Mouse (Mus musculus): ENCODE results near the gene Sema4g. TPM values are rescaled to one million over a fixed set of nuclear protein-coding genes. Genes with fewer than 3 reads are reported as not detected.

The Sema4g gene
- polyA plus RNA-seq, 1 experiment from 2014 or later: 3.1 TPM

- DNase-seq (ENCODE audit: low spot score): no peak
- Histone ChIP-seq H3K4me1 (peaks cover 50% of the 10 kb centered on the region), H3K4me3 (no peak overlapping the region), H3K9me3 (replicated peaks) (no peaks in the 10 kb centered on the region), H3K36me3 (peaks cover 8% of the 10 kb centered on the region; the same call in 1 of the 2 replicates), H3K27me3 (ENCODE audit: low read depth, poor library complexity, severe bottlenecking) (peaks cover 40% of the 10 kb centered on the region), H3K27ac (replicated peaks) (no peak overlapping the region)
- WGBS: 58% methylated on average over 6 of the region's 6 CpGs
These were observed 1.1 kb upstream of the Sema4g start for GRCm38 (mm10) chr19:44987851-44988250.

GRCm38 (mm10) chr19:44988321-44988720 lies 580 bp upstream of the Sema4g start:
- Histone ChIP-seq H3K4me3 (peak overlapping the region; percentile 81), H3K4me1 (peaks cover 50% of the 10 kb centered on the region), H3K27ac (replicated peaks) (peak overlapping the region; percentile 89; the same call in 1 of the 2 replicates), H3K27me3 (ENCODE audit: low read depth, poor library complexity, severe bottlenecking) (peaks cover 40% of the 10 kb centered on the region), H3K9me3 (replicated peaks) (no peaks in the 10 kb centered on the region), H3K36me3 (peaks cover 11% of the 10 kb centered on the region; the same call in 1 of the 2 replicates)
- DNase-seq (ENCODE audit: low spot score): no peak
- WGBS: 27% methylated on average over 9 of the region's 9 CpGs

GRCm38 (mm10) chr19:44989567-44990495 lies 930 bp downstream of the Sema4g start:
- Histone ChIP-seq H3K4me1 (peaks cover 50% of the 10 kb centered on the region), H3K9me3 (replicated peaks) (no peaks in the 10 kb centered on the region), H3K4me3 (peak overlapping the region; percentile 81), H3K27ac (replicated peaks) (peak overlapping the region; percentile 89), H3K36me3 (peaks cover 11% of the 10 kb centered on the region; the same call in 1 of the 2 replicates), H3K27me3 (ENCODE audit: low read depth, poor library complexity, severe bottlenecking) (peaks cover 40% of the 10 kb centered on the region)
- 10% methylated on average over 22 of the region's 22 CpGs for WGBS
- no peak for DNase-seq (ENCODE audit: low spot score)

GRCm38 (mm10) chr19:44991031-44991430 lies 2.1 kb downstream of the Sema4g start:
- no peak for DNase-seq (ENCODE audit: low spot score)
- Histone ChIP-seq H3K4me1 (peaks cover 50% of the 10 kb centered on the region), H3K4me3 (no peak overlapping the region), H3K9me3 (replicated peaks) (no peaks in the 10 kb centered on the region), H3K36me3 (peaks cover 13% of the 10 kb centered on the region), H3K27me3 (ENCODE audit: low read depth, poor library complexity, severe bottlenecking) (peaks cover 40% of the 10 kb centered on the region), H3K27ac (replicated peaks) (no peak overlapping the region)
- WGBS: 84% methylated on average over 8 of the region's 8 CpGs

GRCm38 (mm10) chr19:44992246-44992645 lies 3.3 kb downstream of the Sema4g start:
- Histone ChIP-seq H3K4me3 (no peak overlapping the region), H3K27me3 (ENCODE audit: low read depth, poor library complexity, severe bottlenecking) (peaks cover 32% of the 10 kb centered on the region), H3K36me3 (peaks cover 25% of the 10 kb centered on the region), H3K27ac (replicated peaks) (no peak overlapping the region), H3K4me1 (peaks cover 50% of the 10 kb centered on the region), H3K9me3 (replicated peaks) (no peaks in the 10 kb centered on the region)
- no peak for DNase-seq (ENCODE audit: low spot score)
- 68% methylated on average over 7 of the region's 7 CpGs for WGBS

- Histone ChIP-seq H3K4me1 (peaks cover 49% of the 10 kb centered on the region), H3K9me3 (replicated peaks) (no peaks in the 10 kb centered on the region), H3K4me3 (no peak overlapping the region), H3K27ac (replicated peaks) (no peak overlapping the region), H3K36me3 (peaks cover 30% of the 10 kb centered on the region), H3K27me3 (ENCODE audit: low read depth, poor library complexity, severe bottlenecking) (peaks cover 27% of the 10 kb centered on the region)
- no peak for DNase-seq (ENCODE audit: low spot score)
- 68% methylated on average over 7 of the region's 7 CpGs for WGBS
These were observed 3.8 kb downstream of the Sema4g start for GRCm38 (mm10) chr19:44992712-44993111.

- no peaks in the 10 kb centered on the region for H3K9me3 ChIP-seq (replicated peaks)
- WGBS: 92% methylated on average over 11 of the region's 11 CpGs
- no peak overlapping the region for H3K4me3 ChIP-seq
- peaks cover 71% of the 10 kb centered on the region for H3K36me3 ChIP-seq
- H3K27me3 ChIP-seq (ENCODE audit: low read depth, poor library complexity, severe bottlenecking): no peaks in the 10 kb centered on the region
- no peak for DNase-seq (ENCODE audit: low spot score)
- no peak overlapping the region for H3K27ac ChIP-seq (replicated peaks)
- peaks cover 11% of the 10 kb centered on the region; the same call in 1 of the 2 replicates for H3K4me1 ChIP-seq
These were observed 8.9 kb downstream of the Sema4g start for GRCm38 (mm10) chr19:44997786-44998185.

- 88% methylated on average over 8 of the region's 8 CpGs for WGBS
- H3K4me1 ChIP-seq: peaks cover 11% of the 10 kb centered on the region; the same call in 1 of the 2 replicates
- H3K36me3 ChIP-seq: peaks cover 85% of the 10 kb centered on the region
- no peaks in the 10 kb centered on the region for H3K27me3 ChIP-seq (ENCODE audit: low read depth, poor library complexity, severe bottlenecking)
- H3K9me3 ChIP-seq (replicated peaks): no peaks in the 10 kb centered on the region
- H3K4me3 ChIP-seq: no peak overlapping the region
- no peak overlapping the region for H3K27ac ChIP-seq (replicated peaks)
- no peak for DNase-seq (ENCODE audit: low spot score)
These were observed 10.7 kb downstream of the Sema4g start for GRCm38 (mm10) chr19:44999647-45000046.

- no peak overlapping the region for H3K27ac ChIP-seq (replicated peaks)
- DNase-seq (ENCODE audit: low spot score): no peak
- no peak overlapping the region for H3K4me3 ChIP-seq
- H3K36me3 ChIP-seq: peaks cover 75% of the 10 kb centered on the region
- H3K27me3 ChIP-seq (ENCODE audit: low read depth, poor library complexity, severe bottlenecking): no peaks in the 10 kb centered on the region
- WGBS: 70% methylated on average over 3 of the region's 3 CpGs
- H3K9me3 ChIP-seq (replicated peaks): no peaks in the 10 kb centered on the region
- H3K4me1 ChIP-seq: peaks cover 27% of the 10 kb centered on the region
These were observed 13.4 kb downstream of the Sema4g start for GRCm38 (mm10) chr19:45002301-45002700.

- Histone ChIP-seq H3K4me1 (peaks cover 38% of the 10 kb centered on the region), H3K9me3 (replicated peaks) (no peaks in the 10 kb centered on the region), H3K27me3 (ENCODE audit: low read depth, poor library complexity, severe bottlenecking) (no peaks in the 10 kb centered on the region), H3K4me3 (no peak overlapping the region), H3K36me3 (peaks cover 74% of the 10 kb centered on the region), H3K27ac (replicated peaks) (no peak overlapping the region)
- WGBS: 89% methylated on average over 7 of the region's 7 CpGs
- DNase-seq (ENCODE audit: low spot score): no peak
These were observed 15.0 kb downstream of the Sema4g start for GRCm38 (mm10) chr19:45003740-45004516.

- Histone ChIP-seq H3K36me3 (peaks cover 74% of the 10 kb centered on the region), H3K27me3 (ENCODE audit: low read depth, poor library complexity, severe bottlenecking) (no peaks in the 10 kb centered on the region), H3K4me3 (peak within 1 kb of the TSS; percentile 78), H3K4me1 (peaks cover 41% of the 10 kb centered on the region), H3K9me3 (replicated peaks) (no peaks in the 10 kb centered on the region), H3K27ac (replicated peaks) (peak within 1 kb of the TSS; percentile 86)
- no peak for DNase-seq (ENCODE audit: low spot score)
- WGBS: 12% methylated on average over 16 of the region's 16 CpGs
These were observed 16.5 kb downstream of the Sema4g start, which contains the start of gene Twnk for GRCm38 (mm10) chr19:45005444-45005843. TSS of gene Twnk (plus strand) at chr19:45005663.

- Histone ChIP-seq H3K4me1 (peaks cover 41% of the 10 kb centered on the region), H3K36me3 (peaks cover 74% of the 10 kb centered on the region)
- WGBS: under 1% methylated on average over 82 of the region's 82 CpGs
These were observed 17.2 kb downstream of the Sema4g start, which contains the start of gene Mrpl43 for GRCm38 (mm10) chr19:45005957-45006712. TSS of gene Mrpl43 (minus strand) at chr19:45006442.

More at GRCm38 (mm10) chr19:45005957-45006712, 17.2 kb downstream of the Sema4g start, which contains the start of gene Mrpl43:
- no peaks in the 10 kb centered on the region for H3K27me3 ChIP-seq (ENCODE audit: low read depth, poor library complexity, severe bottlenecking)
- peak; percentile 95 for DNase-seq (ENCODE audit: low spot score)
- peak within 1 kb of the TSS; percentile 78 for H3K4me3 ChIP-seq
- peak within 1 kb of the TSS; percentile 86 for H3K27ac ChIP-seq (replicated peaks)
- H3K9me3 ChIP-seq (replicated peaks): no peaks in the 10 kb centered on the region

Measured in midbrain, embryonic 10.5 days (tissue).